Mouse (Mus musculus): ENCODE data around the gene Inpp4a. TPM values are rescaled to one million over a fixed set of nuclear protein-coding genes. Genes with fewer than 3 reads are reported as not detected.

Inpp4a gene
- polyA plus RNA-seq, 1 experiment from 2014 or later = 7.8 TPM

GRCm38 (mm10) chr1:37329831-37330230 lies 30.2 kb downstream of the Inpp4a start:
- H3K4me3 ChIP-seq (ENCODE audit: low read depth, low read length) = no peak overlapping the region
- H3K9me3 ChIP-seq (ENCODE audit: control insufficient read depth) = no peaks in the 10 kb centered on the region
- H3K27ac ChIP-seq (ENCODE audit: low read depth, low read length) = no peak overlapping the region
- WGBS = 94% methylated on average over 4 of the region's 4 CpGs
- H3K9ac ChIP-seq (ENCODE audit: low read depth, low read length) = no peak overlapping the region
- H3K36me3 ChIP-seq (ENCODE audit: control insufficient read depth, insufficient read depth) = no peaks in the 10 kb centered on the region
- TF ChIP-seq CTCF (IDR thresholded peaks at IDR 0.05; ENCODE audit: low read depth) = no peak
- H3K4me1 ChIP-seq (replicated peaks; ENCODE audit: control insufficient read depth, insufficient read depth, low read length) = no peaks in the 10 kb centered on the region; the same call in 1 of the 2 replicates
- no peaks in the 10 kb centered on the region for H3K27me3 ChIP-seq (replicated peaks; ENCODE audit: control insufficient read depth, insufficient read depth, low read length)
- no peak overlapping the region for H3K4me2 ChIP-seq (replicated peaks; ENCODE audit: low read depth)
- ATAC-seq = no peak

GRCm38 (mm10) chr1:37332756-37333155 lies 33.1 kb downstream of the Inpp4a start:
- Histone ChIP-seq H3K4me1 (replicated peaks; ENCODE audit: control insufficient read depth, insufficient read depth, low read length) (no peaks in the 10 kb centered on the region; the same call in 1 of the 2 replicates), H3K9ac (ENCODE audit: low read depth, low read length) (no peak overlapping the region), H3K4me2 (replicated peaks; ENCODE audit: low read depth) (no peak overlapping the region), H3K4me3 (ENCODE audit: low read depth, low read length) (no peak overlapping the region), H3K9me3 (ENCODE audit: control insufficient read depth) (no peaks in the 10 kb centered on the region), H3K27me3 (replicated peaks; ENCODE audit: control insufficient read depth, insufficient read depth, low read length) (no peaks in the 10 kb centered on the region), H3K27ac (ENCODE audit: low read depth, low read length) (no peak overlapping the region), H3K36me3 (ENCODE audit: control insufficient read depth, insufficient read depth) (no peaks in the 10 kb centered on the region)
- 87% methylated on average over 3 of the region's 3 CpGs for WGBS
- ATAC-seq = no peak
- TF ChIP-seq CTCF (IDR thresholded peaks at IDR 0.05; ENCODE audit: low read depth) = no peak

- WGBS = 58% methylated on average over 4 of the region's 4 CpGs
- H3K36me3 ChIP-seq (ENCODE audit: control insufficient read depth, insufficient read depth) = no peaks in the 10 kb centered on the region
- no peak for ATAC-seq
Measured at GRCm38 (mm10) chr1:37333741-37334440, 34.2 kb downstream of the Inpp4a start.

GRCm38 (mm10) chr1:37336022-37336421 lies 36.4 kb downstream of the Inpp4a start:
- Histone ChIP-seq H3K4me2 (replicated peaks; ENCODE audit: low read depth) (no peak overlapping the region), H3K27ac (ENCODE audit: low read depth, low read length) (no peak overlapping the region), H3K36me3 (ENCODE audit: control insufficient read depth, insufficient read depth) (no peaks in the 10 kb centered on the region), H3K27me3 (replicated peaks; ENCODE audit: control insufficient read depth, insufficient read depth, low read length) (no peaks in the 10 kb centered on the region), H3K9ac (ENCODE audit: low read depth, low read length) (no peak overlapping the region), H3K4me3 (ENCODE audit: low read depth, low read length) (no peak overlapping the region), H3K4me1 (replicated peaks; ENCODE audit: control insufficient read depth, insufficient read depth, low read length) (no peaks in the 10 kb centered on the region; the same call in 1 of the 2 replicates), H3K9me3 (ENCODE audit: control insufficient read depth) (no peaks in the 10 kb centered on the region)
- no peak for ATAC-seq
- no peak for TF ChIP-seq CTCF (IDR thresholded peaks at IDR 0.05; ENCODE audit: low read depth)
- WGBS = 90% methylated on average over 2 of the region's 2 CpGs

More at GRCm38 (mm10) chr1:37333741-37334440, 34.2 kb downstream of the Inpp4a start:
- no peaks in the 10 kb centered on the region for H3K27me3 ChIP-seq (replicated peaks; ENCODE audit: control insufficient read depth, insufficient read depth, low read length)
- TF ChIP-seq CTCF (IDR thresholded peaks at IDR 0.05; ENCODE audit: low read depth) = no peak
- H3K9ac ChIP-seq (ENCODE audit: low read depth, low read length) = no peak overlapping the region
- no peak overlapping the region for H3K27ac ChIP-seq (ENCODE audit: low read depth, low read length)
- no peak overlapping the region for H3K4me3 ChIP-seq (ENCODE audit: low read depth, low read length)
- H3K9me3 ChIP-seq (ENCODE audit: control insufficient read depth) = no peaks in the 10 kb centered on the region
- H3K4me1 ChIP-seq (replicated peaks; ENCODE audit: control insufficient read depth, insufficient read depth, low read length) = no peaks in the 10 kb centered on the region; the same call in 1 of the 2 replicates
- H3K4me2 ChIP-seq (replicated peaks; ENCODE audit: low read depth) = no peak overlapping the region

- no peaks in the 10 kb centered on the region; the same call in 1 of the 2 replicates for H3K4me1 ChIP-seq (replicated peaks; ENCODE audit: control insufficient read depth, insufficient read depth, low read length)
- TF ChIP-seq CTCF (IDR thresholded peaks at IDR 0.05; ENCODE audit: low read depth) = no peak
- H3K27ac ChIP-seq (ENCODE audit: low read depth, low read length) = no peak overlapping the region
- no peaks in the 10 kb centered on the region for H3K9me3 ChIP-seq (ENCODE audit: control insufficient read depth)
- H3K4me3 ChIP-seq (ENCODE audit: low read depth, low read length) = no peak overlapping the region
- H3K4me2 ChIP-seq (replicated peaks; ENCODE audit: low read depth) = no peak overlapping the region
- no peaks in the 10 kb centered on the region for H3K36me3 ChIP-seq (ENCODE audit: control insufficient read depth, insufficient read depth)
- ATAC-seq = no peak
- no peaks in the 10 kb centered on the region for H3K27me3 ChIP-seq (replicated peaks; ENCODE audit: control insufficient read depth, insufficient read depth, low read length)
- H3K9ac ChIP-seq (ENCODE audit: low read depth, low read length) = no peak overlapping the region
- 49% methylated on average over 2 of the region's 2 CpGs for WGBS
Measured at GRCm38 (mm10) chr1:37336794-37337193, 37.1 kb downstream of the Inpp4a start.

- WGBS = 77% methylated on average over 9 of the region's 9 CpGs
Measured at GRCm38 (mm10) chr1:37337273-37337672, 37.6 kb downstream of the Inpp4a start.

More at GRCm38 (mm10) chr1:37337273-37337672, 37.6 kb downstream of the Inpp4a start:
- Histone ChIP-seq H3K9ac (ENCODE audit: low read depth, low read length) (no peak overlapping the region), H3K9me3 (ENCODE audit: control insufficient read depth) (no peaks in the 10 kb centered on the region), H3K36me3 (ENCODE audit: control insufficient read depth, insufficient read depth) (no peaks in the 10 kb centered on the region), H3K27ac (ENCODE audit: low read depth, low read length) (no peak overlapping the region), H3K4me1 (replicated peaks; ENCODE audit: control insufficient read depth, insufficient read depth, low read length) (no peaks in the 10 kb centered on the region; the same call in 1 of the 2 replicates), H3K4me2 (replicated peaks; ENCODE audit: low read depth) (no peak overlapping the region), H3K27me3 (replicated peaks; ENCODE audit: control insufficient read depth, insufficient read depth, low read length) (no peaks in the 10 kb centered on the region), H3K4me3 (ENCODE audit: low read depth, low read length) (no peak overlapping the region)
- no peak for TF ChIP-seq CTCF (IDR thresholded peaks at IDR 0.05; ENCODE audit: low read depth)
- ATAC-seq = no peak

Data from intestine, postnatal 0 days (tissue).